Mouse (Mus musculus): Measurements from ENCODE around the gene Hdgfl2. TPM values are rescaled to one million over a fixed set of nuclear protein-coding genes. Genes with fewer than 3 reads are reported as not detected.
"Not testable (repeated sequence)": the region's sequence is repeated elsewhere in the genome, so short reads cannot be mapped to it uniquely, and the experiment has no call there.

Gene Hdgfl2
- polyA plus RNA-seq, 1 experiment from 2014 or later: 121 TPM

DNA sequence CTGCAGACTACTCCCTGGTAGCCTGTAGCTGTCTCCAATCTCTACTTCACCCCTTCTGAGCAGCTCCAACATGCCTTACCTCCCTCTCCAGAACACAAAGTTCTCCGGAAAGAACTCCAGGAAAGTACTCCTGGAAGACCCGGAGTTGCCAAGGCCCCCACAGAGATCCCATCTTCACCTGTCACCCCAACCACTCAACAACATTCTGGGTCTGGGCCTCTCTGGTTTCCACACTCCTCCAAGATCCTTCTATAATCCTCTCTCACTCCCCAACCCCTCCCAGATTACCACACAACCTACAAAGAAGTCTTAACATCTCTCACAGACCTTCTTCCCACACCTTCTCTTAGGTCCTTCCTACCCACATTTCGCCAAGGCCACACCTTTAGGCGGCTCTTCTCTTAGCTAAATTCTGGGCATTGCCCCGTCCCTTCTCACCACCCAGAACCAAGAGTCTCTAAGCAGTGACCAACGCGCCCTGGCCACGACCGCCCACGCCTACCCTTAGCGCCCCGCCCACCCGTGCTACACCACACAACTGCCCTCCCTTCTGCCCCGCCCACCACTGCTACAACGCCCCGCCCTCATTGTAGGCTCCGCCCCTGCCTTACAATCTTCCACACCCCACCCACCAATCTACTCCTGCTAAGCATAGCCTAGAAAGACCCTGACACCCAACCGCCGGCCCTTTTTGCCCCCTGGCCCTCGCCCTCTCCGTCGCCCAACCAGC is 5.2 kb upstream of the Hdgfl2 start:
- peaks cover 15% of the 10 kb centered on the region for H3K36me3 ChIP-seq (ENCODE audit: control insufficient read depth, insufficient read depth, low read length)
- peaks cover 12% of the 10 kb centered on the region for H3K4me1 ChIP-seq (ENCODE audit: control insufficient read depth, insufficient read depth, low read length)
- WGBS: 9% methylated on average over 22 of the region's 22 CpGs
- H3K27me3 ChIP-seq (ENCODE audit: control insufficient read depth, insufficient read depth, low read length): no peaks in the 10 kb centered on the region
- DNase-seq (ENCODE audit: low spot score, missing footprints) (peak; percentile 98), ATAC-seq (ENCODE audit: low FRiP score) (peak; percentile 41)
- peak overlapping the region; percentile 65 for H3K4me2 ChIP-seq
- no peaks in the 10 kb centered on the region for H3K9me3 ChIP-seq (ENCODE audit: control insufficient read depth, low read length)
- peak overlapping the region; percentile 79 for H3K9ac ChIP-seq (ENCODE audit: low read length)
- peak overlapping the region; percentile 90 for H3K27ac ChIP-seq (ENCODE audit: low read depth, low read length)
- peak overlapping the region; percentile 75 for H3K4me3 ChIP-seq (ENCODE audit: low read depth, low read length)

DNA sequence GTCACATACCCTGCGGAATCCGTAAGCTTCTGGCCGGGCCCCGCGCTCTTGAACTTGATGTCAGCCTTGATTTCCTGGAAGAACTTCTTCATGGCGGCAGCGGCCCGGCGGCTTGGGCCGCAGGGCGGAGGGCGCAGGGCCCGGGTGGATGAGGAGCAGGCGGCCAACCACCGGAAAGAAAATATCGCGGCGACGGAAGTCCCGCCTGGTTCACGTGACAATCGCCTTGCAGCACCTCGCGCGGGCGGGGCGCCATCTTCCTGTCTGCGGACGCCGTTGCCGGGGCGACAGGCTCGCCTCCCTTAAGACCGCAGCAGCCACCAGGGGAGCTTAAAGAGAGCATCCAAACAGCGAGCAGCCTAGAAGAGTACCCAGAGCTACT is 4.6 kb upstream of the Hdgfl2 start, which contains the start of gene Ubxn6:
TSS of gene Ubxn6 (minus strand) at position 202 of the 382 bp plus-strand sequence.
- Histone ChIP-seq H3K9ac (ENCODE audit: low read length) (peak within 1 kb of the TSS; percentile 79), H3K9me3 (ENCODE audit: control insufficient read depth, low read length) (no peaks in the 10 kb centered on the region), H3K4me2 (peak within 1 kb of the TSS; percentile 65), H3K27me3 (ENCODE audit: control insufficient read depth, insufficient read depth, low read length) (no peaks in the 10 kb centered on the region), H3K27ac (ENCODE audit: low read depth, low read length) (peak within 1 kb of the TSS; percentile 90), H3K36me3 (ENCODE audit: control insufficient read depth, insufficient read depth, low read length) (peaks cover 9% of the 10 kb centered on the region), H3K4me3 (ENCODE audit: low read depth, low read length) (peak within 1 kb of the TSS; percentile 75), H3K4me1 (ENCODE audit: control insufficient read depth, insufficient read depth, low read length) (peaks cover 12% of the 10 kb centered on the region)
- under 1% methylated on average over 35 of the region's 35 CpGs for WGBS
- peak; percentile 65 for ATAC-seq (ENCODE audit: low FRiP score)
- peak; percentile 99 for DNase-seq (ENCODE audit: low spot score, missing footprints)

DNA sequence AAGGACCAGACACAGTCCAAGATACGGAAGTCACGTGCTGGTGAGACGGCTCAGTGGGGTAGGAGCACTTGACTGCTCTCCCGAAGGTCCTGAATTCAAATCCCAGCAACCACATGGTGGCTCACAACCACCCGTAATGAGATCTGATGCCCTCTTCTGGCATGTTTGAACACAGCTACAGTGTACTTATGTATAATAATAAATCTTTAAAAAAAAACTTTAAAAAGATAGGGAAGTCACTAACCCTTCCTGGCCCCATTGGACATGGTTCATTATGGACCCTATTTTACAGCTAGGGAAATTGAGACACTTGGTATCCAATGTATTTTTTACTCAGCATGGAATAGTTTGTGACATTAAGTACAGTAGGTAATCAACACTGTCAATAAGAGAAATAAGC is 1.9 kb upstream of the Hdgfl2 start:
- 90% methylated on average over 5 of the region's 5 CpGs for WGBS
- H3K9me3 ChIP-seq (ENCODE audit: control insufficient read depth, low read length): no peaks in the 10 kb centered on the region
- no peak overlapping the region for H3K9ac ChIP-seq (ENCODE audit: low read length)
- H3K4me2 ChIP-seq: no peak overlapping the region
- DNase-seq (ENCODE audit: low spot score, missing footprints) (no peak), ATAC-seq (ENCODE audit: low FRiP score) (no peak)
- peaks cover 31% of the 10 kb centered on the region for H3K4me1 ChIP-seq (ENCODE audit: control insufficient read depth, insufficient read depth, low read length)
- no peaks in the 10 kb centered on the region; the same call in 1 of the 2 replicates for H3K36me3 ChIP-seq (ENCODE audit: control insufficient read depth, insufficient read depth, low read length)
- no peak overlapping the region for H3K27ac ChIP-seq (ENCODE audit: low read depth, low read length)
- H3K4me3 ChIP-seq (ENCODE audit: low read depth, low read length): no peak overlapping the region
- H3K27me3 ChIP-seq (ENCODE audit: control insufficient read depth, insufficient read depth, low read length): no peaks in the 10 kb centered on the region

DNA sequence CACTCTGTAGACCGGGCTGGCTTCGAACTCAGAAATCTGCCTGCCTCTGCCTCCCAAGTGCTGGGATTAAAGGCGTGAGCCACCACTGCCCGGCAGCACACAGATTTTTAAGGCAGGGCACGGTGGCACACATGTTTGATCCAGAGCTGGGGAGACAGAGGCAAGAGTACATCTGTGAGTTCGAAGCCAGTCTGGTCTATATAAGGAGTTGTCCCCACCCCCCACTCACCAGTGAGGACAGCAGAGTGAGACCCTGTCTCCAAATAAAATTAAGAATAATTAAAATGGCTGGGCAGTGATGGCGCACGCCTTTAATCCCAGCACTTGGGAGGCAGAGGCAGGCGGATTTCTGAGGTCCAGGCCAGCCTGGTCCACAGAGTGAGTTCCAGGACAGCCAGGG is 1.1 kb upstream of the Hdgfl2 start:
- Histone ChIP-seq H3K4me3 (ENCODE audit: low read depth, low read length) (peak overlapping the region; percentile 80; the same call in 1 of the 2 replicates), H3K4me1 (ENCODE audit: control insufficient read depth, insufficient read depth, low read length) (peaks cover 31% of the 10 kb centered on the region), H3K4me2 (peak overlapping the region; percentile 98; the same call in 1 of the 2 replicates)
- H3K36me3 ChIP-seq (ENCODE audit: control insufficient read depth, insufficient read depth, low read length); ATAC-seq (ENCODE audit: low FRiP score); H3K9ac ChIP-seq (ENCODE audit: low read length); DNase-seq (ENCODE audit: low spot score, missing footprints); H3K9me3 ChIP-seq (ENCODE audit: control insufficient read depth, low read length); H3K27ac ChIP-seq (ENCODE audit: low read depth, low read length); H3K27me3 ChIP-seq (ENCODE audit: control insufficient read depth, insufficient read depth, low read length): not testable (repeated sequence)
- WGBS: 62% methylated on average over 9 of the region's 9 CpGs

DNA sequence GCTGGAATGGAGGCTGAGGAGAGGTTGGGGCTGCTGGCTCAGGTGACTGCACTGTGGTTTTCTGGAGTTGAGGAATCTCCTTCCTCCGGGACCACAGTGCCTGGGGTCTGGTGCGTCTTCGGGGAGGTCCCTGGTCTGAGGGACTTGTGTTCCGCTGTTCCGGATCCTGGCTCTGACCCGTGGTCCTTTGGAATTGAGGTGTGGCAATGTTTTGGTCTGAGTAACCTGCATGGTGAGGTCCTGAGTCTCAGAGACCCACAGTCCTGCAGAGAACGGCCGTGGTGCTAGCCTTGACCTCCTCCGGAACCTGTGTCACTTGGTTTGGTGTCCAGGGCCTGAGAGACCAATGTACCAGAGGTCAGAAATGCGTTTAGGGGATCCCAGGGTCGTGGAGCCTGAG is 487 bp downstream of the Hdgfl2 start:
- ATAC-seq (ENCODE audit: low FRiP score): no peak
- Histone ChIP-seq H3K4me3 (ENCODE audit: low read depth, low read length) (peak overlapping the region; percentile 80), H3K27ac (ENCODE audit: low read depth, low read length) (no peak overlapping the region; the same call in 1 of the 2 replicates), H3K36me3 (ENCODE audit: control insufficient read depth, insufficient read depth, low read length) (peaks cover 2% of the 10 kb centered on the region; the same call in 1 of the 2 replicates), H3K4me2 (peak overlapping the region; percentile 98), H3K9me3 (ENCODE audit: control insufficient read depth, low read length) (no peaks in the 10 kb centered on the region), H3K27me3 (ENCODE audit: control insufficient read depth, insufficient read depth, low read length) (no peaks in the 10 kb centered on the region), H3K9ac (ENCODE audit: low read length) (peak overlapping the region; percentile 77), H3K4me1 (ENCODE audit: control insufficient read depth, insufficient read depth, low read length) (peaks cover 24% of the 10 kb centered on the region)
- WGBS: 3% methylated on average over 11 of the region's 11 CpGs
- DNase-seq (ENCODE audit: low spot score, missing footprints): no peak

DNA sequence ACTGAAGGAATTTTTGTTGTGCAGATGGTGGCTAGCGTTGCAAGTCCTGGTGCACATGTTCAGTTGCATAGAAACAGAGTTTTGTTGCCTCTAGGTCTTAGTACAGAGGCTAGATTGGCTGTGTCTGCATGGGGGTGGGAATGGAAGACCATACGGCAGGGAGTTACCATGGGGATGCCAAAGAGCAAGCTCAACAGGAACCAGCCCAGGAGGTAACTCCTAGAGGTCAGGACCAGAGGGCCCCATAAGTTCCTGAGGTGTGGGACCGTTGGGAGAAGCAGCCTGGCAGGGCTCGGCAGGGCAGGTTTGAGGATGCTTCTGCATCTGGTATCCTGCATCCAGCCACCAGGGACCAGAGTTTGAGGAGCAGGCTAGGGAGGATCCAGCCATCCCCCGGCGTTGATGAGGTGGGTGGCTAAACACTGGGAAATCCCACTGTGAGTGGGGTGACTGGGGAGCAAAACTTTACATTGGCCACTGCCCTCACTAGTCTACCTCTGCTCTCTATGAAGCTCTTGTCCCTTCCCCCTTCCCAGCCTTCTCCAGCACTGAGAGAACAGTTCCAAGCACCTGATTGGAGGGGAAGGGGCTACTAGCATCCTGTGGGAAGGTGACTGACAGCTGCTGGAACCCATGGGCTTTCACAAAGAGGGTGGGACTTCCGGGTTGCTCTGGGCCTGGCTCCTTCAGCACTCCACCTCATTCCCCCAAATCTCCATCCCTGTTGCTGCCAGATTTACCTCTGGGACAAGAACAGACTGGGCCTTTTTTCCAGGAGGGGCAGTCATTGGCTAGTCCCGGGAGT is 1.5 kb downstream of the Hdgfl2 start:
- H3K27me3 ChIP-seq (ENCODE audit: control insufficient read depth, insufficient read depth, low read length): no peaks in the 10 kb centered on the region
- H3K4me2 ChIP-seq: peak overlapping the region; percentile 98
- no peak overlapping the region; the same call in 1 of the 2 replicates for H3K27ac ChIP-seq (ENCODE audit: low read depth, low read length)
- ATAC-seq (ENCODE audit: low FRiP score) (peak; percentile 61), DNase-seq (ENCODE audit: low spot score, missing footprints) (peak; percentile 96)
- H3K9me3 ChIP-seq (ENCODE audit: control insufficient read depth, low read length): no peaks in the 10 kb centered on the region
- 6% methylated on average over 8 of the region's 8 CpGs for WGBS
- H3K9ac ChIP-seq (ENCODE audit: low read length): peak overlapping the region; percentile 77
- H3K4me3 ChIP-seq (ENCODE audit: low read depth, low read length): peak overlapping the region; percentile 80
- H3K4me1 ChIP-seq (ENCODE audit: control insufficient read depth, insufficient read depth, low read length): peaks cover 19% of the 10 kb centered on the region
- peaks cover 2% of the 10 kb centered on the region for H3K36me3 ChIP-seq (ENCODE audit: control insufficient read depth, insufficient read depth, low read length)

DNA sequence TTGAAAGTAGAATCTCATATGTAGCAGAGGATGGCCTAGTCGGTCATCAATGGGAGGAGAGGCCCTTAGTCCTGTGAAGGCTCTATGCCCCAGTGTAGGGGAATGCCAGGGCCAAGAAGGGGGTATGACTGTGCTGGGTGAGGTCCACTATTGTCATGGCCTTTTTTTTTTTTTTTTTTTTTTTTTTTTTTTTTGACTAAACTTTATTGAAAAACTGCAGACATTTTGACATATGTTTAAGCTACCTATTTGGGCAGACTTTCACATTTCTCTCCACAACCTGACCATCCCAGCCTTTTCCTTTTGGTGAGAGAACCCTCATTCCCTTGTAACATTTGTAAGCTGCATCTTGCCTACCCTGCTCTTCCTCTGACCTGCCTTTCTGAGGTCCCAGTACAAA is 12.9 kb downstream of the Hdgfl2 start:
- Histone ChIP-seq H3K4me1 (ENCODE audit: control insufficient read depth, insufficient read depth, low read length) (no peaks in the 10 kb centered on the region), H3K9me3 (ENCODE audit: control insufficient read depth, low read length) (no peaks in the 10 kb centered on the region), H3K27me3 (ENCODE audit: control insufficient read depth, insufficient read depth, low read length) (no peaks in the 10 kb centered on the region), H3K4me2 (no peak overlapping the region), H3K9ac (ENCODE audit: low read length) (no peak overlapping the region), H3K27ac (ENCODE audit: low read depth, low read length) (no peak overlapping the region), H3K36me3 (ENCODE audit: control insufficient read depth, insufficient read depth, low read length) (peaks cover 15% of the 10 kb centered on the region), H3K4me3 (ENCODE audit: low read depth, low read length) (no peak overlapping the region)
- 89% methylated on average over 1 of the region's 1 CpGs for WGBS
- ATAC-seq (ENCODE audit: low FRiP score) (no peak), DNase-seq (ENCODE audit: low spot score, missing footprints) (no peak)

DNA sequence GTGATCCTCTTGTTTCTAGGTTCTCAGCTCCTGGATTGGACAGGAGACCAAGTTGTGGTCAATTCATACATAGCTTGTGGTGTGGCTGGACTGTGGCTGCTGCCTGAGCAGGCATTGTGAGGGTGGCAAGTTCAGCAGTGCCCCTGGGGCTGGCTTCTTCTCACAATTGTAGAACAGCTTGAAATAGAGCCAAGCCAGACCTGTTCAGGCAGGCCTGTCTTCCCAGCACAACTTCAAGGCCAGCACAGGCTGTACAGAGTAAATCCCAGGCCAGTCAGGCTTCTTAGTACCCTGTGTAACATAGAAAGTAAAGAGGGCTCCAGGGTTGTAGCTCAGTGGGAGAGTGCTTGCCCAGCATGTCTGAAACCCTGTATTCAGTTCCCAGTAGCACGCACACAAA is 13.4 kb downstream of the Hdgfl2 start:
- peaks cover 15% of the 10 kb centered on the region for H3K36me3 ChIP-seq (ENCODE audit: control insufficient read depth, insufficient read depth, low read length)
- no peaks in the 10 kb centered on the region for H3K27me3 ChIP-seq (ENCODE audit: control insufficient read depth, insufficient read depth, low read length)
- H3K4me3 ChIP-seq (ENCODE audit: low read depth, low read length): no peak overlapping the region
- ATAC-seq (ENCODE audit: low FRiP score) (no peak), DNase-seq (ENCODE audit: low spot score, missing footprints) (no peak)
- H3K27ac ChIP-seq (ENCODE audit: low read depth, low read length): no peak overlapping the region
- H3K4me2 ChIP-seq: no peak overlapping the region
- H3K9ac ChIP-seq (ENCODE audit: low read length): no peak overlapping the region
- no peaks in the 10 kb centered on the region for H3K4me1 ChIP-seq (ENCODE audit: control insufficient read depth, insufficient read depth, low read length)
- H3K9me3 ChIP-seq (ENCODE audit: control insufficient read depth, low read length): no peaks in the 10 kb centered on the region
- WGBS: 100% methylated on average over 1 of the region's 1 CpGs

DNA sequence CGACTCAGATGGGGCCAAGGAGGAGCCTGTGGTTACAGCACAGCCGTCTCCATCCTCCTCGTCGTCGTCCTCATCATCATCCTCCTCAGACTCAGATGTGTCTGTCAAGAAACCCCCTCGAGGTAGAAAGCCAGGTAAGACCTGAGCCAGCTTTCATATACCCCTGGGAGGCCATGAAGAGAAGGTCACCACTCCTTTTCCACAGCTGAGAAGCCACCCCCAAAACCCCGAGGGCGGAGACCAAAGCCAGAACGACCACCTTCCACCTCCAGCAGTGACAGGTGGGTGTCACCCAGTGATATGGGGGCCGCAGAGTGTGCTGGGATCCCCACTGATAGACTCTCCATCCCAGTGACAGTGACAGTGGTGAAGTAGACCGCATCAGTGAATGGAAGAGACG is 17.4 kb downstream of the Hdgfl2 start:
- H3K4me3 ChIP-seq (ENCODE audit: low read depth, low read length): no peak overlapping the region
- H3K27ac ChIP-seq (ENCODE audit: low read depth, low read length): no peak overlapping the region
- DNase-seq (ENCODE audit: low spot score, missing footprints): no peak
- no peaks in the 10 kb centered on the region for H3K27me3 ChIP-seq (ENCODE audit: control insufficient read depth, insufficient read depth, low read length)
- no peak overlapping the region for H3K9ac ChIP-seq (ENCODE audit: low read length)
- H3K4me2 ChIP-seq: no peak overlapping the region
- 92% methylated on average over 12 of the region's 12 CpGs for WGBS
- no peaks in the 10 kb centered on the region for H3K4me1 ChIP-seq (ENCODE audit: control insufficient read depth, insufficient read depth, low read length)
- H3K36me3 ChIP-seq (ENCODE audit: control insufficient read depth, insufficient read depth, low read length): peaks cover 30% of the 10 kb centered on the region
- no peaks in the 10 kb centered on the region for H3K9me3 ChIP-seq (ENCODE audit: control insufficient read depth, low read length)
- ATAC-seq (ENCODE audit: low FRiP score): no peak
